Mouse (Mus musculus): ENCODE results near the gene Olfr465-ps1.

The Olfr465-ps1 gene

GRCm38 (mm10) chr13:65137789-65138188, at the start of gene Olfr465-ps1:
Gene Olfr465-ps1, plus strand, starts transcription at chr13:65138089.
- in situ Hi-C loops (cut with MseI, MboI), result no loop called here

GRCm38 (mm10) chr13:65095923-65096322, 42.0 kb upstream of the Olfr465-ps1 start:
- in situ Hi-C loops (cut with MseI, MboI), result no loop called here

GRCm38 (mm10) chr13:65097018-65097417, 40.9 kb upstream of the Olfr465-ps1 start:
- in situ Hi-C loops (cut with MseI, MboI), result no loop called here

- in situ Hi-C loops (cut with MseI, MboI), result no loop called here
These were observed 37.2 kb upstream of the Olfr465-ps1 start for GRCm38 (mm10) chr13:65100678-65101077.

GRCm38 (mm10) chr13:65101232-65101631, 36.7 kb upstream of the Olfr465-ps1 start:
- in situ Hi-C loops (cut with MseI, MboI), result no loop called here

- in situ Hi-C loops (cut with MseI, MboI), result no loop called here
These were observed 25.9 kb upstream of the Olfr465-ps1 start for GRCm38 (mm10) chr13:65111961-65112360.

GRCm38 (mm10) chr13:65112459-65113110, 25.3 kb upstream of the Olfr465-ps1 start, which contains the start of gene Mfsd14b:
Gene Mfsd14b, minus strand, starts transcription at chr13:65112975.
- in situ Hi-C loops (cut with MseI, MboI), result no loop called here

- in situ Hi-C loops (cut with MseI, MboI), result no loop called here
These were observed 24.6 kb upstream of the Olfr465-ps1 start for GRCm38 (mm10) chr13:65113239-65113638.

- in situ Hi-C loops (cut with MseI, MboI), result loop anchor here (10.0 kb wide), 1 partner anchor 86 kb away; the partner anchor contains the start of gene Spata31d1c (in 2 of the 2)
These were observed 16.9 kb upstream of the Olfr465-ps1 start for GRCm38 (mm10) chr13:65120984-65121383.

GRCm38 (mm10) chr13:65122111-65122510, 15.8 kb upstream of the Olfr465-ps1 start:
- in situ Hi-C loops (cut with MseI, MboI), result loop anchor here (10.0 kb wide), 1 partner anchor 87 kb away; the partner anchor contains the start of gene Spata31d1c (in 2 of the 2)

GRCm38 (mm10) chr13:65127063-65127847, 10.6 kb upstream of the Olfr465-ps1 start:
- in situ Hi-C loops (cut with MseI, MboI), result loop anchor here (10.0 kb wide), 1 partner anchor 92 kb away; the partner anchor contains the start of gene Spata31d1c (in 2 of the 2)

GRCm38 (mm10) chr13:65149940-65150339, 12.1 kb downstream of the Olfr465-ps1 start, which contains the start of gene Olfr466:
Gene Olfr466, plus strand, starts transcription at chr13:65150240.
- in situ Hi-C loops (cut with MseI, MboI), result no loop called here

- in situ Hi-C loops (cut with MseI, MboI), result no loop called here
These were observed 36.2 kb downstream of the Olfr465-ps1 start for GRCm38 (mm10) chr13:65174102-65174501.

- in situ Hi-C loops (cut with MseI, MboI), result no loop called here
These were observed 38.0 kb downstream of the Olfr465-ps1 start for GRCm38 (mm10) chr13:65175734-65176471.

GRCm38 (mm10) chr13:65176472-65177091, 38.7 kb downstream of the Olfr465-ps1 start:
- in situ Hi-C loops (cut with MseI, MboI), result no loop called here
